Mouse (Mus musculus) hindbrain, postnatal 0 days (tissue): Measurements from ENCODE around the gene Lrmda. TPM values are rescaled to one million over a fixed set of nuclear protein-coding genes. Genes with fewer than 3 reads are reported as not detected.

ENCODE experiments used
- ATAC-seq: fragments of 200-750 bp; cut with Nextera tagmentation; 2 replicates; pipeline ENCODE4 v1.8.0; 2017; ENCODE audit warnings: mild to moderate bottlenecking, moderate TSS enrichment, moderate library complexity
- DNase-seq: peaks from one replicate; pipeline ENCODE4 v3.0.0-alpha.2; 2015; ENCODE audit warnings: low spot score
- H3K27ac ChIP-seq: fragments of 300-500 bp; sonication (generic); 2 replicates; pipeline ENCODE4 v1.5.1; 2014; ENCODE audit warnings: mild to moderate bottlenecking
- H3K27me3 ChIP-seq: fragments of 300-500 bp; sonication (generic); 2 replicates; pipeline ENCODE4 v1.6.1; 2014; ENCODE audit warnings: low read length, mixed read lengths; ENCODE audit not compliant: insufficient read depth
- H3K36me3 ChIP-seq: fragments of 300-500 bp; sonication (generic); 2 replicates; pipeline ENCODE4 v1.6.1; 2014; ENCODE audit warnings: low read length, mixed read lengths; ENCODE audit not compliant: insufficient read depth
- H3K4me1 ChIP-seq: fragments of 300-500 bp; sonication (generic); 2 replicates; pipeline ENCODE4 v1.6.1; 2014; ENCODE audit warnings: antibody characterized with exemption, low read length, mixed read lengths; ENCODE audit not compliant: insufficient read depth
- H3K4me2 ChIP-seq: fragments of 300-500 bp; sonication (generic); 2 replicates; pipeline ENCODE4 v1.6.1; 2014; ENCODE audit warnings: low read depth, mild to moderate bottlenecking, low read length, moderate library complexity, mixed read lengths
- H3K4me3 ChIP-seq: fragments of 300-500 bp; sonication (generic); 2 replicates; pipeline ENCODE4 v1.5.1; 2014; ENCODE audit warnings: low read length
- H3K9ac ChIP-seq: fragments of 300-500 bp; sonication (generic); replicated peaks from 2 replicates; pipeline ENCODE4 v1.6.1; 2014; ENCODE audit warnings: mild to moderate bottlenecking, low read length, moderate library complexity, mixed read lengths
- H3K9me3 ChIP-seq: fragments of 300-500 bp; sonication (generic); 2 replicates; pipeline ENCODE4 v1.6.1; 2016; ENCODE audit warnings: low read length, mixed read lengths
- CTCF ChIP-seq: IDR thresholded peaks from 2 replicates; pipeline ENCODE4 v1.5.1; 2016; ENCODE audit warnings: antibody characterized with exemption, control low read depth, low read depth
- WGBS: fragments of 180-500 bp; shearing (Covaris S2); extraction: QIAGEN DNeasy Blood & Tissue Kit; methylation state at CpG from one replicate; pipeline ENCODE4 v1.1.7; 2014; 5-methylcytosine and 5-hydroxymethylcytosine counted together
- polyA plus RNA-seq: library from polyadenylated mRNA; unstranded; fragments of >200 nt; fragmentation: Nextera tagmentation; extraction: Ambion mirVana; gene quantifications from 2 replicates; pipeline ENCODE4 v1.2.1, GENCODE M21; 2015
- total RNA-seq: library from RNA; depleted of rRNA; stranded (reverse); fragments of >200 nt; gene quantifications from 2 replicates; pipeline ENCODE4 v1.2.3, GENCODE M21; 2014

Lrmda gene
- total and polyA plus RNA-seq, 2 experiments from 2014 or later, result 0.21 to 0.53 TPM

DNA sequence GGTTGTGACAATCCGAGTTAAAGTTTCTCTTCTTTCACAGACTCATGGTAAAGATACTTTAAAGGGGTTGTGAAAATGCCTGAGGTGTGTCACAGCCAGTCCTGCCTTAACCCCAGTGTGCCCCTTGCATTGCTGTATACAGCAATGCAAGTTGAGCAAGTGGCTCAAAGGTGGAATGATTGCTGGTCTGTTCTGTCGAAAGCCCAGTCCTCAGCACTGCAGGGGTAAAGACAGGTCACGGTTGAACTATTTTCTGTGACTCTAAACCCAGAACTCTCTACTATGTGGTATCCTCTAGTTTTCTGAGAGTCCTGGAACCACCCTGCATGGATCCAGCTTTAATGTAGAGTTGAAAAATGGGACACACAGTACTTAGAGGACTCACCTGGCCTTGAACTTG lies 87.3 kb downstream of the Lrmda start:
- 77% methylated on average over 3 of the region's 3 CpGs for WGBS
- ATAC-seq (no peak), DNase-seq (no peak)
- Histone ChIP-seq H3K9me3 (no peaks in the 10 kb centered on the region), H3K4me1 (no peaks in the 10 kb centered on the region), H3K9ac (no peak overlapping the region), H3K27me3 (no peaks in the 10 kb centered on the region), H3K4me2 (no peak overlapping the region), H3K4me3 (no peak overlapping the region), H3K27ac (no peak overlapping the region), H3K36me3 (no peaks in the 10 kb centered on the region)
- TF ChIP-seq CTCF, result no peak

DNA sequence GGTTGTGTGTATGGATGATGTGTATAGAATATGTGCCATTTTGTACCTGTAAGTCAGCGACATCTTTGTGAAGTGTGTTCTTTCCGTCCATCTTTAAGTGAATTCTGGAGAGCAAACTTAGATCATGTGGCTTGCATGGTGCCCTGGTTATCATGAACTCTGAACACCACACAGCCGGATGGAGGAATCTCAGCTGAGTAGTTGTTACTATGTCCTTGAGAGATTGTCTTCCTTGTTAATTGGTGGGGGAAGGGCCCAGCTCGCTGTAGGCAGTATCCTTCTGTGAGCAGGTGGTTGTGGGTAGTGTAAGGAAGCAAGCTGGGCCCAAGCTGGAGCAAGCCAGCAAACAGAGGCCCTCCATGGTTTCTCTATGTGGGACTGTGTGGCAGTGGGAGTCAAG lies 89.9 kb downstream of the Lrmda start:
- H3K9me3 ChIP-seq, result no peaks in the 10 kb centered on the region
- no peak overlapping the region for H3K27ac ChIP-seq
- WGBS, result 80% methylated on average over 4 of the region's 4 CpGs
- H3K36me3 ChIP-seq, result no peaks in the 10 kb centered on the region
- H3K4me3 ChIP-seq, result no peak overlapping the region
- no peak overlapping the region for H3K4me2 ChIP-seq
- DNase-seq (no peak), ATAC-seq (no peak)
- H3K4me1 ChIP-seq, result no peaks in the 10 kb centered on the region
- no peak overlapping the region for H3K9ac ChIP-seq
- no peaks in the 10 kb centered on the region for H3K27me3 ChIP-seq
- no peak for TF ChIP-seq CTCF

DNA sequence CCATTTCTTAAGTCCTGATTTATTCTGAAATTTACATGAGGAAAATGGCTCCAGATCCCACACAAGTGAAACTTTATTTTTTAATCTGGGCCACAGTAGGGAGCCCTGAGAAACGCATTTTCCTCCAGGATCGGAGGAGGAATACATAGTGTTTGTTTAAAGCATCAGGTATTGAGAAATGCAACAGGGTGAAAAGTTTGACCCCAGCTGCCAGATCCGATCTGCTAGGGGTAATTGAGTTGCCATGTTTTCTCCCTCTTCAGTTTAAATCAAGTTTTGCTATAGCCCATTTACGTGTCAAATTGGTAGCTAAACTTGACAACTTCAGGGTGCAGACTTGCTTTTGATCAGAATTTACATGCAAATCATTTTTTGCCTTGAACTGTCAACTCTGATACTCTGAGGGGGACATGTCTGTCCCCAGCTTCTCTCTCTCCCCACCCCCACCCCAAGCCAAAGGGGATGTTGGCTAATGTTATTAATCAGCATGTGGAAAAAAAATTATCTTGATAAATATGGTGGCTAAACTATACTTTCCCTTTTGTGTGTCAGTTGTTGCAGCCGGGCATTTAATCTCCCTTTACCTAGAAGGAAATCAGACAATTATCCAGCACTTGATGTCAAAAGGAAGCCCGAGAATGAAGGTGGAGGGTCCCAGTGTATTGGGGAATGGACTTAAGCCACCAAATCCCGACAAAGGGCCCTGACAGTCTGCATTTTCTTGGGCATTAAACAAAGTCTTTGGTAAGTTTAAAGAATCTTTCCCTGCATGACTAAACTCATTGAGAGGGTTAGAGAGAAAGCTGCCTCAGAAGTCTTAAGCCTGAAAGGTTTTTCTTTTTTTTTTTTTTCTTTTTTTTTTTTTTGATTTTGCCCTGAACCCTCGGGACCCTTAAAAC lies 94.2 kb downstream of the Lrmda start:
- Histone ChIP-seq H3K9ac (no peak overlapping the region), H3K4me2 (no peak overlapping the region), H3K4me1 (no peaks in the 10 kb centered on the region), H3K9me3 (no peaks in the 10 kb centered on the region), H3K36me3 (no peaks in the 10 kb centered on the region), H3K4me3 (no peak overlapping the region), H3K27me3 (peaks cover 6% of the 10 kb centered on the region; the same call in 1 of the 2 replicates), H3K27ac (no peak overlapping the region)
- ATAC-seq, result no peak
- no peak for TF ChIP-seq CTCF
- 31% methylated on average over 8 of the region's 8 CpGs for WGBS
- DNase-seq, result no peak

DNA sequence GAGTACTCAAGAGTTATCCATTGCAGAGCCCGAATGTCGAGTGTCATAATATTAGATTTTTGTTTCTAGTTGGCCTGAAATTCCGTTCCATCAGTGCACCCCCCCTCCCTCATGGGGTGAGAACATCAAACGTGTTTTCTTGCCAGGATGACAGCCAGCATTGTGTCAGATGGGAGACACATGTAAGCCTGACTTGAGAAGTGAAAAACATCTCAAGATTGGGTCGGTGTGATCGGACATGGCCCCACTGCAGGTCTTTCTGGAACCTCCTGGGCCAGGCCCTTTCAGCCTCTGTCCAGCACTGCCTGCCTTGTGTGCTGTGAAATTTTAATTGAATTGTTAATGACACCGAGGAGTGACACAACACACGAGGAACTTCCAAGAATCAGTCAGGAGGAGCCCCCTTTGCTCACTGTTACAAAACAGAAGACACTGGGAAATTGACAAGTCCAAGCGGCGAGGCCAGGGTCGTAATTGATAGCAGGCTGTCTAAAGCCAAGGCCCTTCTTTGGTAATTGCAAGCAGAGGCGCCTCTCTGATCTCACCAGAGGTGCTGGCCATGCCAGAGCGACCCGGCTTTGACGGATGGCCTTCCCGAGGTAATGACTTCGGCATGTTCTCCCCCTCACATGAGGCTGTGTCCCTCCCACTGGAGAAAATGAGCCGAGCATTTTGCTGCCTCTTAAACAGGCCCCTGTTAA lies 95.3 kb downstream of the Lrmda start:
- H3K27ac ChIP-seq, result no peak overlapping the region
- no peak for ATAC-seq
- 28% methylated on average over 18 of the region's 18 CpGs for WGBS
- no peak for TF ChIP-seq CTCF
- peak; percentile 9 for DNase-seq
- H3K4me3 ChIP-seq, result no peak overlapping the region
- no peak overlapping the region for H3K4me2 ChIP-seq
- peaks cover 6% of the 10 kb centered on the region; the same call in 1 of the 2 replicates for H3K27me3 ChIP-seq
- no peaks in the 10 kb centered on the region for H3K9me3 ChIP-seq
- H3K36me3 ChIP-seq, result no peaks in the 10 kb centered on the region
- H3K4me1 ChIP-seq, result no peaks in the 10 kb centered on the region
- no peak overlapping the region for H3K9ac ChIP-seq

DNA sequence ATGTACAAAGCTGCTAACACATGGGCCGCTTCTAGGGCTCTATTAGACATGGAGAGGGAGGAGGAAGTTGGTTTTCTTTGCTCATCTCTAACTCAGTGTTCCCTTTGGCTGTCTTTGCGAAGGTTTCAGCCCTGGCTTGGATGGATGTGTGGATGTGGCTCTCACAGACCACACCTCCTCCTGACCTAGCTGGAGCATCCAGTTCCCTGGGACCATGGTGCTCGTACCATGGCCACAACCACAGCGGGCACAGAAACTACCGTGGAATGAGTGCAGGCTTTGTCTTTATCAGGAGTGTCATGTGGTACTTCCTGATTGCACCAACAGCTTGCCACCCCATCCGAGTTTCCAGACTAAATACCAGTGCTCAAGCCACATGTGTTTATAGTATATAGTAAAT lies 98.6 kb downstream of the Lrmda start:
- no peak overlapping the region for H3K9ac ChIP-seq
- H3K9me3 ChIP-seq, result no peaks in the 10 kb centered on the region
- no peak overlapping the region for H3K27ac ChIP-seq
- ATAC-seq, result no peak
- H3K27me3 ChIP-seq, result peaks cover 6% of the 10 kb centered on the region; the same call in 1 of the 2 replicates
- no peak overlapping the region for H3K4me2 ChIP-seq
- no peak overlapping the region for H3K4me3 ChIP-seq
- no peak for DNase-seq
- no peaks in the 10 kb centered on the region for H3K36me3 ChIP-seq
- no peak for TF ChIP-seq CTCF
- WGBS, result 91% methylated on average over 6 of the region's 6 CpGs
- H3K4me1 ChIP-seq, result no peaks in the 10 kb centered on the region

DNA sequence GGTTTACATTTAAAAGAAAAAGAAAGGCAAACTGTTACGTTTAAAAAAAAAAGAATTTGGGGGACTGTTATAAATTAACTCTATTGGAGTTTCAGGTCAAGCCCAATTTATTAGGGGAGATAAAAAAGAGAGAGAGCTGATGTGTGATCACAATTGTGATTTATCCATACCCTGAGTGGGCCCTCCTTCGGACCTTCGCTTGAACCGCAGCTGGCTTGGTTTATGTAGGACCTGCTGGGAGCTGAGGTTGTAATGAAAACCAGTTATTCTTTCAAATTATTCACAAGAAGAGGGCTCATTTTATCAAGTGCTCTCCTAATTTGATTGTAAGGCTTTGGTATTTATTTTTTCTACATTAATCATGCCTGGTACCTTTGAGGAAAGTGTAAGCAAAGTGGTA lies 99.0 kb downstream of the Lrmda start:
- no peak for TF ChIP-seq CTCF
- no peaks in the 10 kb centered on the region for H3K36me3 ChIP-seq
- no peaks in the 10 kb centered on the region for H3K9me3 ChIP-seq
- H3K4me3 ChIP-seq, result no peak overlapping the region
- no peak overlapping the region for H3K9ac ChIP-seq
- ATAC-seq, result no peak
- H3K27ac ChIP-seq, result no peak overlapping the region
- peaks cover 6% of the 10 kb centered on the region; the same call in 1 of the 2 replicates for H3K27me3 ChIP-seq
- H3K4me1 ChIP-seq, result no peaks in the 10 kb centered on the region
- no peak for DNase-seq
- no peak overlapping the region for H3K4me2 ChIP-seq
- 84% methylated on average over 4 of the region's 4 CpGs for WGBS
